In genomic region chr10:22746334-22747322, GRCm38 (mm10) we compare ENCODE assay signal across 9 mouse cellular contexts. TPM values are rescaled to one million over a fixed set of nuclear protein-coding genes. Genes with fewer than 3 reads are reported as not detected.
DNase-seq lines count a peak whose midpoint lies in the region; ATAC-seq and TF ChIP-seq lines count a peak whose summit lies in the region.
"Had no signal": no experiment of that assay in that cellular context is flagged by ENCODE, and none has a peak within 500 bp of the region (broad histone marks: within the 10 kb centered on the region; RNA-seq: fewer than 3 reads in every experiment).

No protein-coding gene starts in this region.

- H3K4me1 ChIP-seq in hindbrain, embryonic 16.5 days (ENCODE audit: control insufficient read depth, insufficient read depth, low read depth, low read length) = peaks cover 8% of the 10 kb centered on the region
- no peaks in the 10 kb centered on the region for H3K4me1 ChIP-seq in intestine, embryonic 15.5 days (replicated peaks)
- H3K4me1 ChIP-seq: limb, embryonic 15.5 days had no signal

- DNase-seq in heart, adult 11 months = peak; percentile 91
- no peak for DNase-seq in heart, postnatal 4 days
- DNase-seq in urinary bladder, postnatal 14 days (ENCODE audit: low spot score) = peak; percentile 8
- no peak for DNase-seq in urinary bladder, postnatal 10 days (ENCODE audit: low spot score)
- DNase-seq in telencephalon, adult 2 months (ENCODE audit: low read depth, low spot score) = peak; percentile 34
- no peak for DNase-seq in gastrocnemius, adult 2 months

- no peak overlapping the region for H3K4me2 ChIP-seq in hindbrain, embryonic 16.5 days (ENCODE audit: low read length)
- H3K4me2 ChIP-seq in intestine, embryonic 15.5 days (replicated peaks) = no peak overlapping the region
- H3K4me2 ChIP-seq: limb, embryonic 15.5 days had no signal

- H3K27me3 ChIP-seq in hindbrain, embryonic 16.5 days (replicated peaks; ENCODE audit: control insufficient read depth, insufficient read depth, low read length) = no peaks in the 10 kb centered on the region
- H3K27me3 ChIP-seq in intestine, embryonic 15.5 days (replicated peaks) = no peaks in the 10 kb centered on the region
- H3K27me3 ChIP-seq: limb, embryonic 15.5 days had no signal

- 34% methylated on average over 13 of the region's 13 CpGs for WGBS in hindbrain, embryonic 16.5 days
- 67% methylated on average over 13 of the region's 13 CpGs for WGBS in intestine, embryonic 15.5 days

- H3K9ac ChIP-seq in hindbrain, embryonic 16.5 days (ENCODE audit: low read depth, low read length) = no peak overlapping the region
- no peak overlapping the region for H3K9ac ChIP-seq in intestine, embryonic 15.5 days
- H3K9ac ChIP-seq: limb, embryonic 15.5 days had no signal

- no peaks in the 10 kb centered on the region for H3K36me3 ChIP-seq in hindbrain, embryonic 16.5 days (ENCODE audit: control insufficient read depth, insufficient read depth, low read length)
- no peaks in the 10 kb centered on the region for H3K36me3 ChIP-seq in intestine, embryonic 15.5 days
- H3K36me3 ChIP-seq: limb, embryonic 15.5 days had no signal

- peak overlapping the region; percentile 74 for H3K27ac ChIP-seq in hindbrain, embryonic 16.5 days (ENCODE audit: low read depth, low read length)
- H3K27ac ChIP-seq in intestine, embryonic 15.5 days = no peak overlapping the region
- no peak overlapping the region for H3K27ac ChIP-seq in gastrocnemius, adult 2 months
- H3K27ac ChIP-seq: limb, embryonic 15.5 days had no signal

- intact Hi-C loops in gastrocnemius, adult 2 months (cut with DNase I) = no loop called here

- H3K9me3 ChIP-seq in hindbrain, embryonic 16.5 days (ENCODE audit: control insufficient read depth, low read length) = no peaks in the 10 kb centered on the region
- H3K9me3 ChIP-seq in intestine, embryonic 15.5 days = no peaks in the 10 kb centered on the region
- H3K9me3 ChIP-seq: limb, embryonic 15.5 days had no signal

- ATAC-seq in hindbrain, embryonic 16.5 days = peak; percentile 98
- no peak for ATAC-seq in intestine, embryonic 15.5 days

- no peak for TF ChIP-seq CTCF in gastrocnemius, adult 2 months (IDR thresholded peaks at IDR 0.05)

- H3K4me3 ChIP-seq in hindbrain, embryonic 16.5 days (ENCODE audit: low read length) = no peak overlapping the region
- H3K4me3 ChIP-seq in intestine, embryonic 15.5 days (replicated peaks) = no peak overlapping the region
- no peak overlapping the region for H3K4me3 ChIP-seq in gastrocnemius, adult 2 months
- H3K4me3 ChIP-seq: limb, embryonic 15.5 days had no signal

RNA-seq across cellular contexts. Expression of gene Tbpl1, which starts 14.9 kb away (rescaled TPM):
- total RNA-seq in heart, postnatal 4 days (2021) = 10 to 100 TPM; 28.8 to 31.7 TPM
- 71.3 and 83.9 TPM in 2 replicates for polyA plus RNA-seq in hindbrain, embryonic 16.5 days (2015; fragmentation: Nextera tagmentation; extraction: Ambion mirVana)
- 47.7 and 54.8 TPM in 2 replicates for polyA plus RNA-seq in intestine, embryonic 15.5 days (2015; fragmentation: Nextera tagmentation; extraction: Ambion mirVana)
- 10 to 100 TPM; 16.0 to 22.6 TPM for total RNA-seq in gastrocnemius, adult 2 months (2021)

Comparison
In these comparisons a context has a peak if more than half of its experiments do, and no peak if none do; other contexts are left out.
1. DNase-seq: peak in heart, adult 11 months (single experiment), urinary bladder, postnatal 14 days (single experiment) and telencephalon, adult 2 months (single experiment); none in heart, postnatal 4 days (single experiment), urinary bladder, postnatal 10 days (single experiment) and gastrocnemius, adult 2 months (single experiment).